Mouse (Mus musculus) liver, embryonic 15.5 days (tissue): ENCODE measurements around the gene Cavin1. TPM values are rescaled to one million over a fixed set of nuclear protein-coding genes. Genes with fewer than 3 reads are reported as not detected.

Source experiments
- ATAC-seq: fragments of 200-750 bp; cut with Nextera tagmentation; 2 replicates; pipeline ENCODE4 v1.8.0; 2017; ENCODE audit warnings: moderate number of reproducible peaks, mild to moderate bottlenecking, moderate library complexity; ENCODE audit not compliant: insufficient read depth
- H3K27ac ChIP-seq: fragments of 300-500 bp; sonication (generic); replicated peaks from 2 replicates; pipeline ENCODE4 v1.5.1; 2015; ENCODE audit warnings: mild to moderate bottlenecking, inconsistent platforms
- H3K27me3 ChIP-seq: fragments of 300-500 bp; sonication (generic); 2 replicates; pipeline ENCODE4 v1.6.1; 2015; ENCODE audit warnings: mild to moderate bottlenecking, inconsistent platforms
- H3K36me3 ChIP-seq: fragments of 300-500 bp; sonication (generic); replicated peaks from 2 replicates; pipeline ENCODE4 v1.6.1; 2015; ENCODE audit warnings: moderate library complexity, mild to moderate bottlenecking, inconsistent platforms
- H3K4me1 ChIP-seq: fragments of 300-500 bp; sonication (generic); replicated peaks from 2 replicates; pipeline ENCODE4 v1.6.1; 2015; ENCODE audit warnings: inconsistent platforms
- H3K4me2 ChIP-seq: fragments of 300-500 bp; sonication (generic); 2 replicates; pipeline ENCODE4 v1.6.1; 2015; ENCODE audit warnings: moderate library complexity, mild to moderate bottlenecking, inconsistent platforms
- H3K4me3 ChIP-seq: fragments of 300-500 bp; sonication (generic); replicated peaks from 2 replicates; pipeline ENCODE4 v1.5.1; 2015; ENCODE audit warnings: mild to moderate bottlenecking, inconsistent platforms
- H3K9ac ChIP-seq: fragments of 300-500 bp; sonication (generic); 2 replicates; pipeline ENCODE4 v1.6.1; 2015; ENCODE audit warnings: moderate library complexity, mild to moderate bottlenecking, inconsistent platforms
- H3K9me3 ChIP-seq: fragments of 300-500 bp; sonication (generic); replicated peaks from 2 replicates; pipeline ENCODE4 v1.6.1; 2016; ENCODE audit warnings: inconsistent platforms
- WGBS: fragments of 180-500 bp; shearing (Covaris S2); methylation state at CpG from one replicate; pipeline ENCODE4 v1.1.7; 2015; ENCODE audit warnings: mixed read lengths; ENCODE audit not compliant: insufficient replicate concordance; 5-methylcytosine and 5-hydroxymethylcytosine counted together
- polyA plus RNA-seq: library from polyadenylated mRNA; unstranded; fragments of >200 nt; fragmentation: Nextera tagmentation; extraction: Ambion mirVana; gene quantifications from 2 replicates; pipeline ENCODE4 v1.2.1, GENCODE M21; 2015

The Cavin1 gene
- polyA plus RNA-seq, 1 experiment from 2014 or later: 26.9 TPM

DNA sequence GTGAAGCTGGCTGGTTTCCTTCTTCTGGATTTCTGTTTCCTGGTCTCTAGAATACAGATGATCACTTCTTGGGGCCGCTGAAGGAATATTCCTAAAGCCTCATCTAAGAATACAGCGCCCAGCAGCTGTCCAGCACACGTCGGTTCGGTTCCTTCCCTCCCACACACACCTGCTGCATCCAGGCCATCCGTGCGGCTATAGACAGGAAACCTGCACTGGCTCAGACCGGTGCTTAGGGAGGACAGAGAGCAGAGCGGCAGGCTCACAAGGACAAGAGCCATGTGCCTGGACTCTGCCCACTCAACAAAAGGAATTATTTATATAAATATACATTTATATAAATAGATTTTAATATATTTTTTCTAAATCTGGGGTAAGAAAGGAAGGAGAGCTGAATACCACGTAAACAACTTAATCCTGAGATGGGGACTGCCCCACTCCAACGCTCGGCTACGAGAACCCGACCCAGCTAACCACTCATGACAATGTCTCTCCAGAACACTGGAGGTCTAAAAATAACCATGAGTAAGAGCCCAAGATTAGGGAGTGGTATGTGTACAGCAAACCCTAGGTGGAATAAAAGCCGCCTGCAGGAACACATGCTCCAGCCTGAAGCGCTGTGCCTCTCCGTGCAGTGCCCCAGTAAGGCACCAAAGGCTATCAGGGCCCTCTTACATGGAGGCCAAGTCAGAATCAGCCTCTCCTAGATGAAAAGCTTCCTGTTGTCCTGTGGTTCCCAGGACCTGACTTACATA lies 58.1 kb downstream of the Cavin1 start:
- no peak overlapping the region for H3K27ac ChIP-seq
- ATAC-seq: no peak

DNA sequence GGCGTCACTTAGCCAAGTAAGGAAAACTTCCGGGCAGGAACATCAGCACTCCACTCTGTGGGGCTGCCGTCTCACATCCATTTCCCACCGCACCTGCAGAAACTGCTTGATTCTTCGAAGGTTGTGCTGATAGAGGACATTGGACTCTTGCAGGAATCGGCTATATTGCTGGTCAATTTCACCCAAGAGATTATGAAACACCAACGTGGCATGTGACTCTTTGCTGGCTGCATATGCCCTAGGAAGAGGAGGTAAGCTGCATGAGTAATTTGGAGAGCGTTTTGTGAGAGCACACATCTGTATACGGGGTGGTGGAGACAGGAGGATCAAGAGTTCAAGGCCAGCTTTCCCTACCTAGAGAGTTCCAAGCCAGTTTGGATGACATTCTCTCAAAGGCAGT lies 62.1 kb downstream of the Cavin1 start:
- Histone ChIP-seq H3K4me2 (no peak overlapping the region), H3K9me3 (no peaks in the 10 kb centered on the region), H3K4me1 (peaks cover 28% of the 10 kb centered on the region), H3K36me3 (peaks cover 70% of the 10 kb centered on the region), H3K9ac (no peak overlapping the region), H3K27me3 (no peaks in the 10 kb centered on the region), H3K27ac (no peak overlapping the region), H3K4me3 (no peak overlapping the region)
- 82% methylated on average over 9 of the region's 9 CpGs for WGBS
- ATAC-seq: no peak

More for the DNA sequence above, 58.1 kb downstream of the Cavin1 start:
- no peaks in the 10 kb centered on the region for H3K27me3 ChIP-seq
- peaks cover 18% of the 10 kb centered on the region for H3K4me1 ChIP-seq
- peaks cover 47% of the 10 kb centered on the region for H3K36me3 ChIP-seq
- 0 out of 2 replicates have a peak, but pooled peaks cover 4% of the 10 kb centered on the region for H3K9me3 ChIP-seq
- H3K9ac ChIP-seq: no peak overlapping the region
- H3K4me2 ChIP-seq: no peak overlapping the region
- 85% methylated on average over 17 of the region's 17 CpGs for WGBS
- no peak overlapping the region for H3K4me3 ChIP-seq

DNA sequence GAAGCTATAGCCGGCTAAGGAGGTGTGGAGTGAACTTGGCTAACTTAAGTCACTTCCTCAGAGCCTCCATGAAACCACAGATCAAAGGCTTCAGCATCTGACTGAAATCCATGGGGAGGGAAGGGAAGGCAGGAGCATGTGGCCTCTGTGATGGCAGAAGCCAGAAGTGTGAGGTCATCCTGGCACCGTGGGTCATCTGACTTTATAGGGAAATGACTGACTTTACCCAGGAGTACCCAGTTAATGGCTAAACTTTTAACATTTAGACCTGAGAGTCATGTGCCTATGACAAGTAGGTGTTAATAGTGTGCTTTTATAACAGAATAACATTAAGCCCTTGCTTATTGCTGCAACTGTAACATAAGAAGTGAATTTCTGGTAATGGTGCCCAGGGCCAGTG lies 62.6 kb downstream of the Cavin1 start:
- Histone ChIP-seq H3K9me3 (no peaks in the 10 kb centered on the region), H3K4me3 (no peak overlapping the region), H3K4me2 (no peak overlapping the region), H3K9ac (no peak overlapping the region), H3K27ac (no peak overlapping the region), H3K27me3 (no peaks in the 10 kb centered on the region), H3K36me3 (peaks cover 75% of the 10 kb centered on the region), H3K4me1 (peaks cover 25% of the 10 kb centered on the region)
- ATAC-seq: no peak
- WGBS: 75% methylated on average over 2 of the region's 2 CpGs

DNA sequence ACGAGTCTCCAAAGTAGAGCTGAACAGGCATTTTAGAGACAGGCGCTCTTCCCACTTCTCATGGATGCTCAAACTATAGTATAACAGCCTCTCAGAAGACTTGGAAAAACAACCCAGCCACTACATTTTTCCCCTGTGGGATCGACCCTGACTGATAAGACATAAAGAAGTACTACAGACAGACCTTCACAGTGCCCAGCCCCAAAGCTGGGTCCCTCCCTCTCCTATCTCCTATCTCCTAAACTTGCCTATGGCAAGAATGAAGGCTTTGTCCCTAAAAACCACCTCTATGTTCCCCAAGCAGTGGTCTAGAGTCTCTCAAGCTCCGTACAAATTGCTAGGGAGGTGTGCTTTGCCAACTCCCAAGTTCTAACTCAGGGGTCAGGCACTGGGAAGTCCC lies 63.8 kb downstream of the Cavin1 start:
- H3K27ac ChIP-seq: 0 out of 2 replicates have a peak overlapping the region, but pooled peaks have one; percentile 20
- H3K27me3 ChIP-seq: no peaks in the 10 kb centered on the region
- H3K4me3 ChIP-seq: no peak overlapping the region
- 48% methylated on average over 4 of the region's 4 CpGs for WGBS
- ATAC-seq: no peak; the same call in 1 of the 2 replicates
- H3K36me3 ChIP-seq: peaks cover 82% of the 10 kb centered on the region
- H3K4me1 ChIP-seq: peaks cover 21% of the 10 kb centered on the region
- no peaks in the 10 kb centered on the region for H3K9me3 ChIP-seq
- no peak overlapping the region for H3K4me2 ChIP-seq
- H3K9ac ChIP-seq: no peak overlapping the region

Other genes starting within 250 kb of the Cavin1 start
- gene Rab5c, start 232.7 kb downstream of the Cavin1 start, polyA plus RNA-seq: 19.2 and 20.2 TPM in 2 replicates
- not detected in 2 replicates for gene Kcnh4, start 210.9 kb downstream of the Cavin1 start, polyA plus RNA-seq
- gene Hcrt, start 208.0 kb downstream of the Cavin1 start, polyA plus RNA-seq: not detected in 2 replicates
- gene Ghdc, start 199.9 kb downstream of the Cavin1 start, polyA plus RNA-seq: 1.5 and 1.9 TPM in 2 replicates
- gene Stat5b, start 120.2 kb downstream of the Cavin1 start, polyA plus RNA-seq: 20.6 and 22.5 TPM in 2 replicates
- gene Stat5a, start 111.5 kb downstream of the Cavin1 start, polyA plus RNA-seq: 8.2 and 8.7 TPM in 2 replicates
- 35.5 and 40.0 TPM in 2 replicates for gene Stat3, start 31.3 kb downstream of the Cavin1 start, polyA plus RNA-seq
- gene Atp6v0a1, start 38.6 kb upstream of the Cavin1 start, polyA plus RNA-seq: 45.3 and 47.1 TPM in 2 replicates
- gene Naglu, start 99.1 kb upstream of the Cavin1 start, polyA plus RNA-seq: 7.1 and 7.5 TPM in 2 replicates
- 0.29 and 0.39 TPM in 2 replicates for gene Hsd17b1, start 107.5 kb upstream of the Cavin1 start, polyA plus RNA-seq
- gene Coasy, start 111.7 kb upstream of the Cavin1 start, polyA plus RNA-seq: 18.9 and 22.9 TPM in 2 replicates
- gene Mlx, start 116.4 kb upstream of the Cavin1 start, polyA plus RNA-seq: 24.2 and 26.7 TPM in 2 replicates
- gene Psmc3ip, start 124.5 kb upstream of the Cavin1 start, polyA plus RNA-seq: 15.2 and 15.4 TPM in 2 replicates
- gene Retreg3, start 149.0 kb upstream of the Cavin1 start, polyA plus RNA-seq: 13.4 and 13.6 TPM in 2 replicates
- gene Tubg1, start 149.1 kb upstream of the Cavin1 start, polyA plus RNA-seq: 38.3 and 38.9 TPM in 2 replicates
- gene Tubg2, start 185.0 kb upstream of the Cavin1 start, polyA plus RNA-seq: 0.05 and 0.24 TPM in 2 replicates
- gene Cntnap1, start 199.6 kb upstream of the Cavin1 start, polyA plus RNA-seq: 0.07 and 0.12 TPM in 2 replicates
- 1.5 and 1.9 TPM in 2 replicates for gene Plekhh3, start 200.5 kb upstream of the Cavin1 start, polyA plus RNA-seq
- 0.05 TPM in 1 of 2 replicates, not detected in the other for gene Ccr10, start 204.6 kb upstream of the Cavin1 start, polyA plus RNA-seq